Mouse (Mus musculus): Measurements from ENCODE around the gene Sorcs1. TPM values are rescaled to one million over a fixed set of nuclear protein-coding genes. Genes with fewer than 3 reads are reported as not detected.
A peak's percentile ranks its signal among the peaks of the same experiment; 100 is the strongest.

Gene Sorcs1
- total and polyA plus RNA-seq, 2 experiments from 2014 or later, result 15.7 to 26.7 TPM

GRCm38 (mm10) chr19:50614013-50614412, 64.4 kb downstream of the Sorcs1 start:
- ATAC-seq, result no peak
- H3K4me1 ChIP-seq (ENCODE audit: insufficient read depth, low read length), result no peaks in the 10 kb centered on the region
- 46% methylated on average over 9 of the region's 9 CpGs for WGBS
- TF ChIP-seq CTCF (IDR thresholded peaks at IDR 0.05; ENCODE audit: low read depth), result no peak
- H3K27ac ChIP-seq, result no peak overlapping the region
- no peaks in the 10 kb centered on the region for H3K36me3 ChIP-seq (ENCODE audit: insufficient read depth, low read length)
- no peak for DNase-seq (ENCODE audit: low spot score)
- no peaks in the 10 kb centered on the region for H3K27me3 ChIP-seq (ENCODE audit: insufficient read depth, low read length)
- H3K4me3 ChIP-seq (ENCODE audit: low read length), result no peak overlapping the region
- no peak overlapping the region for H3K4me2 ChIP-seq (ENCODE audit: low read depth, low read length)
- H3K9me3 ChIP-seq (ENCODE audit: low read length), result no peaks in the 10 kb centered on the region
- no peak overlapping the region for H3K9ac ChIP-seq (replicated peaks; ENCODE audit: low read length)

- Histone ChIP-seq H3K9me3 (ENCODE audit: low read length) (no peaks in the 10 kb centered on the region), H3K27me3 (ENCODE audit: insufficient read depth, low read length) (no peaks in the 10 kb centered on the region), H3K4me1 (ENCODE audit: insufficient read depth, low read length) (no peaks in the 10 kb centered on the region), H3K9ac (replicated peaks; ENCODE audit: low read length) (no peak overlapping the region), H3K36me3 (ENCODE audit: insufficient read depth, low read length) (no peaks in the 10 kb centered on the region), H3K4me2 (ENCODE audit: low read depth, low read length) (no peak overlapping the region), H3K4me3 (ENCODE audit: low read length) (no peak overlapping the region), H3K27ac (no peak overlapping the region)
- WGBS, result 66% methylated on average over 3 of the region's 3 CpGs
- no peak for DNase-seq (ENCODE audit: low spot score)
- no peak for ATAC-seq
- no peak for TF ChIP-seq CTCF (IDR thresholded peaks at IDR 0.05; ENCODE audit: low read depth)
Measured at GRCm38 (mm10) chr19:50611619-50612018, 66.8 kb downstream of the Sorcs1 start.

- Histone ChIP-seq H3K9me3 (ENCODE audit: low read length) (no peaks in the 10 kb centered on the region), H3K4me1 (ENCODE audit: insufficient read depth, low read length) (no peaks in the 10 kb centered on the region), H3K27me3 (ENCODE audit: insufficient read depth, low read length) (no peaks in the 10 kb centered on the region), H3K4me2 (ENCODE audit: low read depth, low read length) (no peak overlapping the region), H3K9ac (replicated peaks; ENCODE audit: low read length) (no peak overlapping the region), H3K4me3 (ENCODE audit: low read length) (no peak overlapping the region), H3K27ac (no peak overlapping the region), H3K36me3 (ENCODE audit: insufficient read depth, low read length) (no peaks in the 10 kb centered on the region)
- no peak for DNase-seq (ENCODE audit: low spot score)
- no peak for TF ChIP-seq CTCF (IDR thresholded peaks at IDR 0.05; ENCODE audit: low read depth)
- ATAC-seq, result no peak
- WGBS, result 72% methylated on average over 4 of the region's 4 CpGs
Measured at GRCm38 (mm10) chr19:50603882-50604281, 74.6 kb downstream of the Sorcs1 start.

GRCm38 (mm10) chr19:50603380-50603779, 75.1 kb downstream of the Sorcs1 start:
- Histone ChIP-seq H3K4me1 (ENCODE audit: insufficient read depth, low read length) (no peaks in the 10 kb centered on the region), H3K36me3 (ENCODE audit: insufficient read depth, low read length) (no peaks in the 10 kb centered on the region), H3K9ac (replicated peaks; ENCODE audit: low read length) (no peak overlapping the region), H3K27me3 (ENCODE audit: insufficient read depth, low read length) (no peaks in the 10 kb centered on the region), H3K9me3 (ENCODE audit: low read length) (no peaks in the 10 kb centered on the region), H3K4me3 (ENCODE audit: low read length) (no peak overlapping the region), H3K27ac (no peak overlapping the region), H3K4me2 (ENCODE audit: low read depth, low read length) (no peak overlapping the region)
- DNase-seq (ENCODE audit: low spot score) (peak; percentile 15), ATAC-seq (no peak)
- no peak for TF ChIP-seq CTCF (IDR thresholded peaks at IDR 0.05; ENCODE audit: low read depth)
- WGBS, result 77% methylated on average over 5 of the region's 5 CpGs

GRCm38 (mm10) chr19:50597300-50597699, 81.1 kb downstream of the Sorcs1 start:
- ATAC-seq, result no peak
- Histone ChIP-seq H3K36me3 (ENCODE audit: insufficient read depth, low read length) (no peaks in the 10 kb centered on the region), H3K4me2 (ENCODE audit: low read depth, low read length) (no peak overlapping the region), H3K4me1 (ENCODE audit: insufficient read depth, low read length) (no peaks in the 10 kb centered on the region), H3K27ac (no peak overlapping the region), H3K9me3 (ENCODE audit: low read length) (no peaks in the 10 kb centered on the region), H3K4me3 (ENCODE audit: low read length) (no peak overlapping the region), H3K9ac (replicated peaks; ENCODE audit: low read length) (no peak overlapping the region), H3K27me3 (ENCODE audit: insufficient read depth, low read length) (no peaks in the 10 kb centered on the region)
- TF ChIP-seq CTCF (IDR thresholded peaks at IDR 0.05; ENCODE audit: low read depth), result no peak
- DNase-seq (ENCODE audit: low spot score), result no peak
- WGBS, result 82% methylated on average over 4 of the region's 4 CpGs

- no peak overlapping the region for H3K4me2 ChIP-seq (ENCODE audit: low read depth, low read length)
- 74% methylated on average over 5 of the region's 5 CpGs for WGBS
- no peak for TF ChIP-seq CTCF (IDR thresholded peaks at IDR 0.05; ENCODE audit: low read depth)
- no peak overlapping the region for H3K9ac ChIP-seq (replicated peaks; ENCODE audit: low read length)
- H3K27ac ChIP-seq, result no peak overlapping the region
- no peaks in the 10 kb centered on the region for H3K36me3 ChIP-seq (ENCODE audit: insufficient read depth, low read length)
- H3K4me1 ChIP-seq (ENCODE audit: insufficient read depth, low read length), result no peaks in the 10 kb centered on the region
- DNase-seq (ENCODE audit: low spot score) (peak; percentile 15), ATAC-seq (no peak)
- H3K27me3 ChIP-seq (ENCODE audit: insufficient read depth, low read length), result no peaks in the 10 kb centered on the region
- no peaks in the 10 kb centered on the region for H3K9me3 ChIP-seq (ENCODE audit: low read length)
- H3K4me3 ChIP-seq (ENCODE audit: low read length), result no peak overlapping the region
Measured at GRCm38 (mm10) chr19:50586182-50586581, 92.3 kb downstream of the Sorcs1 start.

GRCm38 (mm10) chr19:50582952-50583351, 95.5 kb downstream of the Sorcs1 start:
- H3K4me2 ChIP-seq (ENCODE audit: low read depth, low read length), result no peak overlapping the region
- no peaks in the 10 kb centered on the region for H3K36me3 ChIP-seq (ENCODE audit: insufficient read depth, low read length)
- TF ChIP-seq CTCF (IDR thresholded peaks at IDR 0.05; ENCODE audit: low read depth), result no peak
- DNase-seq (ENCODE audit: low spot score) (no peak), ATAC-seq (no peak)
- no peaks in the 10 kb centered on the region for H3K9me3 ChIP-seq (ENCODE audit: low read length)
- no peak overlapping the region for H3K9ac ChIP-seq (replicated peaks; ENCODE audit: low read length)
- no peaks in the 10 kb centered on the region for H3K4me1 ChIP-seq (ENCODE audit: insufficient read depth, low read length)
- no peaks in the 10 kb centered on the region for H3K27me3 ChIP-seq (ENCODE audit: insufficient read depth, low read length)
- no peak overlapping the region for H3K4me3 ChIP-seq (ENCODE audit: low read length)
- no peak overlapping the region for H3K27ac ChIP-seq
